Comparison of ENCODE assay signal across 26 mouse cellular contexts in genomic region chr14:96021646-96022045, GRCm38 (mm10).
"Had no signal": no experiment of that assay in that cellular context is flagged by ENCODE, and none has a peak within 500 bp of the region (broad histone marks: within the 10 kb centered on the region; RNA-seq: fewer than 3 reads in every experiment).

No protein-coding gene starts in this region.

- H3K27ac ChIP-seq: heart, embryonic 10.5 days; hindbrain, embryonic 10.5 days; hindbrain, embryonic 12.5 days; hindbrain, embryonic 14.5 days; kidney, embryonic 15.5 days; kidney, postnatal 0 days; layer of hippocampus, adult 2 months; limb, embryonic 10.5 days; limb, embryonic 12.5 days; liver, embryonic 12.5 days; liver, embryonic 14.5 days had no signal

- H3K27me3 ChIP-seq: heart, embryonic 12.5 days; hindbrain, embryonic 12.5 days; kidney, embryonic 15.5 days; limb, embryonic 12.5 days; liver, embryonic 12.5 days had no signal

- ATAC-seq: forebrain, postnatal 0 days; hindbrain, embryonic 16.5 days; inflammation-experienced regulatory T-cells, adult 6 months; liver, embryonic 12.5 days had no signal

- H3K36me3 ChIP-seq: heart, embryonic 10.5 days; heart, embryonic 12.5 days; hindbrain, embryonic 10.5 days; hindbrain, embryonic 12.5 days; kidney, embryonic 15.5 days; limb, embryonic 10.5 days; limb, embryonic 12.5 days; liver, embryonic 12.5 days had no signal

- DNase-seq: forebrain, postnatal 0 days; gastrocnemius, postnatal 14 days; gastrocnemius, postnatal 36 days; heart, adult 11 months; heart, postnatal 10 days; heart, postnatal 4 days; kidney, adult 11 months; kidney, adult 2 months; kidney, adult 9 months; kidney, postnatal 14 days; kidney, postnatal 36 days; liver had no signal

- H3K9me3 ChIP-seq: heart, embryonic 10.5 days; heart, embryonic 12.5 days; hindbrain, embryonic 10.5 days; hindbrain, embryonic 12.5 days; kidney, embryonic 15.5 days; limb, embryonic 10.5 days; limb, embryonic 12.5 days; liver, embryonic 12.5 days had no signal

- H3K4me2 ChIP-seq: heart, embryonic 12.5 days; hindbrain, embryonic 12.5 days; hindbrain, embryonic 14.5 days; kidney, embryonic 15.5 days; limb, embryonic 12.5 days; liver, embryonic 12.5 days had no signal

- H3K4me1 ChIP-seq: heart, embryonic 10.5 days; heart, embryonic 12.5 days; hindbrain, embryonic 10.5 days; hindbrain, embryonic 12.5 days; kidney, embryonic 15.5 days; limb, embryonic 10.5 days; limb, embryonic 12.5 days; liver, embryonic 12.5 days had no signal

- H3K9ac ChIP-seq: forebrain, postnatal 0 days; heart, embryonic 12.5 days; hindbrain, embryonic 12.5 days; hindbrain, embryonic 14.5 days; kidney, embryonic 15.5 days; limb, embryonic 12.5 days; liver, embryonic 12.5 days; liver, embryonic 14.5 days had no signal

- H3K4me3 ChIP-seq: heart, embryonic 10.5 days; heart, embryonic 12.5 days; hindbrain, embryonic 10.5 days; hindbrain, embryonic 12.5 days; kidney, embryonic 15.5 days; layer of hippocampus, adult 2 months; limb, embryonic 10.5 days; limb, embryonic 12.5 days; liver, embryonic 12.5 days had no signal
